Mouse (Mus musculus) heart, adult 11 months (tissue): ENCODE data around the gene Ifi27l2b.

Experiments used
- DNase-seq: peaks from one replicate; pipeline ENCODE4 v3.0.0; 2022

Ifi27l2b gene

GRCm38 (mm10) chr12:103433986-103434731 is 22.9 kb downstream of the Ifi27l2b start, which contains the start of gene Ifi27:
Gene Ifi27 (plus strand): TSS chr12:103434211.
- peak; percentile 100 for DNase-seq

GRCm38 (mm10) chr12:103433430-103433829 is 23.6 kb downstream of the Ifi27l2b start:
- peak; percentile 87 for DNase-seq

- no peak for DNase-seq
Measured at GRCm38 (mm10) chr12:103426710-103427109, 30.3 kb downstream of the Ifi27l2b start.

DNA sequence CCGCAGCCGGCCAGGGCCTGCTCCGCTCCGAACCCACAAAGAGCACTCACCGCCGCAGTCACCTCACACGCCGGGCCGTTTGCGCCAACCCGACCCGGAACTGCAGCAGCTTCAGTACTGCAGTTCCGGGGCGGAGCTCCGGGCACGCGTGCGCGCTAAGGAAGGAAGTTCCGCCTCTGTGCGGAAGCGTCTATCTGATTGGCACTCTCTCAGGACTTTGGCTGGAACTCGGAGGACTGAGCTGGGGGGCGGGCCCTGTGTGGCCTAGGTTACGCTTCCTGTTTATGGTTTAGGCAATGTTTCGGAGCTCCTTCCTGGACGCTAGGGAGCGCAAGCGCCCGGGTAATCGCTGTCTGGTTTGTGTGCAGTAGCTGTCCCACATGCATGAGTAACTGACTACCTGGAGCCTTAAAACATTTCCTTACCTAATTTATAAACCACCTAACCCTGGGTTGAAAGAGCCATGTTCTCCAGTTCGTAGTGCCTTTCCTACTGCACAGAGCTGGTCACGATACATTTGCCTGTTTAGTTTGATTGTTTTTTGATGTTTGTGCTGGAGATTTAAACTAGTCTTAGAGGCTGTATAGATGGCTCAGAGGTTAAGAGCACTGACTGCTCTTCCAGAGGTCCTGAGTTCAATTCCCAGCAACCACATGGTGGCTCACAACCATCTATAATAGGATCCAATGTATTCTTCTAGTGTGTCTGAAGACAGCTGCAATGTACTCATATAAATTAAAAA is 31.1 kb downstream of the Ifi27l2b start, which contains the start of gene Ddx24:
Gene Ddx24 (minus strand): TSS at position 102 of the 742 bp plus-strand sequence.
- DNase-seq: peak; percentile 100

GRCm38 (mm10) chr12:103425016-103425728 is 31.9 kb downstream of the Ifi27l2b start:
- DNase-seq: no peak

GRCm38 (mm10) chr12:103408144-103408543 is 48.9 kb downstream of the Ifi27l2b start:
- no peak for DNase-seq

DNA sequence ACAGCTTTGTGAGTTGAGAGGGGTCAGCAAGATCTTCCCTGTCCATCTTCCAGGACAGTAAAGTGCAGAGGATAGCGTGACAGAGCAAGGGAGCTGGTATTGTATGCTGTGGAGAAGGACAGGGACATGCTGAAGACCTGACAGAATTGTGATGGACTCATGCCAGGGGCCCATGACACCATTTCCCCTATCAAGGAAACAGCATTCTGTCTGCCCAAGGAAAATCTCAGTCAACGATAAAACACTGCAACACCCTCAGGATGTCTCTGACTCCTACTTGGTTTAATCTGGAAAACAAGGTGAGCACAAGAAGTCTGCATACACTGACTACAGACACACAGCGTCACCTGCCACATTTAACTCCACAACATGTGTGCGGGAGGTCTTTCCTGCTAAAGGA is 49.3 kb downstream of the Ifi27l2b start, which contains the start of gene 9330161L09Rik:
Gene 9330161L09Rik (minus strand): TSS at position 101 of the 400 bp plus-strand sequence.
- DNase-seq: no peak

DNA sequence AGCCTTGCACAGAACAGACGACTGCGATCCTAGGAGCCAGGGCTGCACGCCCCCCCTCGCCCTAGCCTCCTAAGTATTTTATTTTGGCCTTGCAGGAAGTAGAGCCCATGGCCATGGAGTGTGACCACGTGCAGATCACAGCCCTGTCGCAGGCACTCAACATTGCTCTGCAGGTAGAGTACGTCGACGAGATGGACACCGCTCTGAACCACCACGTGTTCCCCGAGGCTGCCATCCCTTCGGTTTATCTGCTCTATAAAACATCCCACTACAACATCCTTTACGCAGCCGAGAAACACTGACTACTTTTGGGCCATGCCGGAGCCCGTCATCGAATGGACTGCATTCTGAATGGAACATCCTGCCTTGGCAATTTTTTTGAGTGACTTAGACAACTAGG is 52.9 kb downstream of the Ifi27l2b start:
- no peak for DNase-seq
